In genomic region chr15:91463026-91463661, GRCm38 (mm10) we compare ENCODE assay signal across 12 mouse cellular contexts.
DNase-seq lines count a peak whose midpoint lies in the region; ATAC-seq and TF ChIP-seq lines count a peak whose summit lies in the region.
"Had no signal": no experiment of that assay in that cellular context is flagged by ENCODE, and none has a peak within 500 bp of the region (broad histone marks: within the 10 kb centered on the region; RNA-seq: fewer than 3 reads in every experiment).

No protein-coding gene starts in this region.

- H3K4me1 ChIP-seq in heart, postnatal 0 days (ENCODE audit: control insufficient read depth, insufficient read depth) = no peaks in the 10 kb centered on the region

- no peaks in the 10 kb centered on the region for H3K36me3 ChIP-seq in heart, postnatal 0 days (replicated peaks; ENCODE audit: control insufficient read depth, insufficient read depth, low read length)
- H3K36me3 ChIP-seq: G1E; neural tube, embryonic 13.5 days had no signal

- H3K4me2 ChIP-seq in heart, postnatal 0 days (ENCODE audit: low read depth, low read length) = no peak overlapping the region
- H3K4me2 ChIP-seq: neural tube, embryonic 13.5 days had no signal

- DNase-seq in heart, postnatal 0 days (ENCODE audit: low spot score) = peak; percentile 13
- DNase-seq in heart, adult 11 months = no peak
- peak; percentile 69 for DNase-seq in adrenal gland, postnatal 10 days
- DNase-seq in cerebellum, postnatal 36 days = peak; percentile 80 to 91
- peak; percentile 61 for DNase-seq in retina, postnatal 1 day
- no peak for DNase-seq in spleen, postnatal 4 days (ENCODE audit: low spot score in 2 of 2)
- DNase-seq in embryo, embryonic 10 days (ENCODE audit: low spot score) = no peak
- no peak for DNase-seq in spleen, postnatal 10 days (ENCODE audit: low spot score in 2 of 2)

- TF ChIP-seq CTCF in heart, postnatal 0 days (IDR thresholded peaks at IDR 0.05; ENCODE audit: low read depth) = no peak

- 58% methylated on average over 16 of the region's 16 CpGs for WGBS in heart, postnatal 0 days

- no peak overlapping the region for H3K27ac ChIP-seq in heart, postnatal 0 days (ENCODE audit: low read depth)
- H3K27ac ChIP-seq: kidney, postnatal 0 days; liver, embryonic 14.5 days; neural tube, embryonic 13.5 days had no signal

- no peak overlapping the region for H3K9ac ChIP-seq in heart, postnatal 0 days (replicated peaks; ENCODE audit: low read depth, low read length)
- H3K9ac ChIP-seq: liver, embryonic 14.5 days; neural tube, embryonic 13.5 days had no signal

- H3K4me3 ChIP-seq in heart, postnatal 0 days (ENCODE audit: low read depth, low read length) = no peak overlapping the region
- H3K4me3 ChIP-seq: neural tube, embryonic 13.5 days had no signal

- H3K27me3 ChIP-seq in heart, postnatal 0 days (ENCODE audit: control insufficient read depth, insufficient read depth, low read length) = no peaks in the 10 kb centered on the region
- H3K27me3 ChIP-seq: neural tube, embryonic 13.5 days had no signal

- no peaks in the 10 kb centered on the region for H3K9me3 ChIP-seq in heart, postnatal 0 days (replicated peaks; ENCODE audit: control insufficient read depth, low read length)
- H3K9me3 ChIP-seq: neural tube, embryonic 13.5 days had no signal

- peak; percentile 41; the same call in 1 of the 2 replicates for ATAC-seq in heart, postnatal 0 days (ENCODE audit: insufficient read depth, low read depth)

- TF ChIP-seq EP300 in heart, postnatal 0 days (IDR thresholded peaks at IDR 0.05; ENCODE audit: low read depth) = no peak

Comparison
In these comparisons a context has a peak if more than half of its experiments do, and no peak if none do; other contexts are left out.
1. DNase-seq: peak in heart, postnatal 0 days (single experiment), adrenal gland, postnatal 10 days (single experiment), cerebellum, postnatal 36 days (2 of 2) and retina, postnatal 1 day (single experiment); none in heart, adult 11 months (single experiment), spleen, postnatal 4 days (0 of 2), embryo, embryonic 10 days (single experiment) and spleen, postnatal 10 days (0 of 2).